Mouse (Mus musculus) stomach, embryonic 14.5 days (tissue): Measurements from ENCODE around the gene Engase. TPM values are rescaled to one million over a fixed set of nuclear protein-coding genes. Genes with fewer than 3 reads are reported as not detected.

Experiments used
- ATAC-seq: fragments of 200-750 bp; cut with Nextera tagmentation; 2 replicates; pipeline ENCODE4 v1.8.0; 2017; ENCODE audit warnings: low read depth, moderate TSS enrichment; ENCODE audit not compliant: insufficient number of reproducible peaks, insufficient read depth, low FRiP score
- H3K27ac ChIP-seq: fragments of 300-500 bp; sonication (generic); 2 replicates; pipeline ENCODE4 v1.5.1; 2014; ENCODE audit warnings: mild to moderate bottlenecking, low read length, moderate library complexity, mixed read lengths
- H3K27me3 ChIP-seq: fragments of 300-500 bp; sonication (generic); 2 replicates; pipeline ENCODE4 v1.6.1; 2014; ENCODE audit warnings: low read length, control low read depth, mixed read lengths; ENCODE audit not compliant: control insufficient read depth, insufficient read depth
- H3K36me3 ChIP-seq: fragments of 300-500 bp; sonication (generic); 2 replicates; pipeline ENCODE4 v1.6.1; 2014; ENCODE audit warnings: mild to moderate bottlenecking, control low read depth, low read length, moderate library complexity, mixed read lengths; ENCODE audit not compliant: control insufficient read depth, insufficient read depth
- H3K4me1 ChIP-seq: fragments of 300-500 bp; sonication (generic); 2 replicates; pipeline ENCODE4 v1.6.1; 2014; ENCODE audit warnings: low read length, control low read depth, mixed read lengths; ENCODE audit not compliant: control insufficient read depth, insufficient read depth
- H3K4me2 ChIP-seq: fragments of 300-500 bp; sonication (generic); replicated peaks from 2 replicates; pipeline ENCODE4 v1.6.1; 2014; ENCODE audit warnings: low read depth, low read length, control low read depth
- H3K4me3 ChIP-seq: fragments of 300-500 bp; sonication (generic); 2 replicates; pipeline ENCODE4 v1.5.1; 2014; ENCODE audit warnings: low read depth, low read length, control low read depth
- H3K9ac ChIP-seq: fragments of 300-500 bp; sonication (generic); replicated peaks from 2 replicates; pipeline ENCODE4 v1.6.1; 2014; ENCODE audit warnings: low read depth, mild to moderate bottlenecking, control low read depth, low read length, moderate library complexity, mixed read lengths
- H3K9me3 ChIP-seq: fragments of 300-500 bp; sonication (generic); 2 replicates; pipeline ENCODE4 v1.6.1; 2016; ENCODE audit warnings: low read depth, low read length, control low read depth; ENCODE audit not compliant: control insufficient read depth
- WGBS: fragments of 180-500 bp; shearing (Covaris S2); extraction: QIAGEN DNeasy Blood & Tissue Kit; methylation state at CpG from one replicate; pipeline ENCODE4 v1.1.7; 2014; 5-methylcytosine and 5-hydroxymethylcytosine counted together
- polyA plus RNA-seq: library from polyadenylated mRNA; unstranded; fragments of >200 nt; fragmentation: Nextera tagmentation; extraction: Ambion mirVana; gene quantifications from 2 replicates; pipeline ENCODE4 v1.2.1, GENCODE M21; 2014

The Engase gene
- polyA plus RNA-seq, 1 experiment from 2014 or later: 7.0 TPM

- Histone ChIP-seq H3K36me3 (peaks cover 3% of the 10 kb centered on the region; the same call in 1 of the 2 replicates), H3K9me3 (no peaks in the 10 kb centered on the region), H3K4me2 (no peak overlapping the region), H3K9ac (no peak overlapping the region), H3K27ac (no peak overlapping the region), H3K27me3 (no peaks in the 10 kb centered on the region), H3K4me1 (0 out of 2 replicates have a peak, but pooled peaks cover 4% of the 10 kb centered on the region), H3K4me3 (no peak overlapping the region)
- ATAC-seq: no peak
- 72% methylated on average over 12 of the region's 12 CpGs for WGBS
Observed at GRCm38 (mm10) chr11:118488907-118489270, 12.3 kb downstream of the Engase start.

DNA sequence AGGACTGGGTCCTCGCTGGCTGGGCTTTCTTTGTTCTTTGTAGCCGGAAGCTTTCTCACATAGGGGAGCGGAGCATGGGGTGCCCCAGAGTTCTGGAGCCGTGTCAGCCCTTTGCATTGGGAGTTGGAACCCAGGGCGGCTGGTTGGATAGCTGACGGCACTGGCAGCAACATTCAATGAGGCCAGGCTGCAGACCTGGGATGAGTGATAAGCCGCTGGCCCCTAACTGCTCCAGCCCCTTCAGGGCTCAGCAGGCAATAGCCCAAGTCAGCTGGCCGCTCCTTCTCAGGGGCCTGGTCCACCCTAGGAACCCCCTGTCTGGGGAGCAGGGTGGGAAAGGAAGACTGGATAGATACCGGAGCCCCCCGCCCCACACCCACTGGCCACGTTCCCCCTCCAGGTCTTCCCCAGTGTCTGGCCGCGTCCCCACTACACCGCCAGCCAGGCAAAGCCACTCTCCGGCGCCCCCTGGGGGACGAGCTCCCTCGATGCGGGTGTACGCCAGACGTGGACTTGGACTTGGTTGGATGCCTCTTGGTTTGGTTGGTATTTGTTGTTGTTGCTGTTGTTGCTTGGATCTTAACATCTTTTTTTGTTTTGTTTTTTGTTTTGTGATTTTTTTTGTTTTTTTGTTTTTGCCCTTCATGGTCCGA lies 14.1 kb downstream of the Engase start:
- 21% methylated on average over 22 of the region's 22 CpGs for WGBS
- Histone ChIP-seq H3K4me1 (0 out of 2 replicates have a peak, but pooled peaks cover 4% of the 10 kb centered on the region), H3K27ac (no peak overlapping the region), H3K4me2 (peak overlapping the region; percentile 24), H3K9ac (no peak overlapping the region), H3K9me3 (no peaks in the 10 kb centered on the region), H3K27me3 (no peaks in the 10 kb centered on the region), H3K4me3 (no peak overlapping the region), H3K36me3 (peaks cover 3% of the 10 kb centered on the region; the same call in 1 of the 2 replicates)
- no peak for ATAC-seq

DNA sequence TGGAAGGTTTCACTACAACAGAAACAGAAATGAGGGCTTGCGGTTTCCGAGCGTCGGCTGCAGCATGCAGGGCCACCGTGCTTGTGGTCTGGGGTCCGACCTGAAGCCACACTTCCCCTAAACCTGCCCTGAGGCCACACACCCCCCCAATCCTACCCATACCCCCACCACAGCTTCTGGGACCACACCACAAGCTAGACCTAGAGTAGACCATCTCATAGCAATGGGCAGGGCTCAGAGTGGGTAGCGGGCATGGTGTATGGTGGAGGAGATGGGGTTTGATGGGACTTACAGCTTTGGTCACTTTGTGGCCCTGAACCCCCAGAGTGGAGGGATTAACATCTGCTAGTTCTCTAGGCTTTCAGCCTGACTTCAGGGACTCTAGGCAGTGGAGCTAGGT lies 14.6 kb downstream of the Engase start:
- Histone ChIP-seq H3K36me3 (peaks cover 3% of the 10 kb centered on the region; the same call in 1 of the 2 replicates), H3K4me2 (no peak overlapping the region), H3K4me1 (0 out of 2 replicates have a peak, but pooled peaks cover 4% of the 10 kb centered on the region), H3K27ac (no peak overlapping the region), H3K9me3 (no peaks in the 10 kb centered on the region), H3K9ac (no peak overlapping the region), H3K4me3 (no peak overlapping the region), H3K27me3 (no peaks in the 10 kb centered on the region)
- ATAC-seq: no peak
- WGBS: 88% methylated on average over 7 of the region's 7 CpGs

- no peak for ATAC-seq
- H3K36me3 ChIP-seq: no peaks in the 10 kb centered on the region
- no peak overlapping the region for H3K4me3 ChIP-seq
- H3K27me3 ChIP-seq: no peaks in the 10 kb centered on the region
- H3K9ac ChIP-seq: no peak overlapping the region
- 65% methylated on average over 2 of the region's 2 CpGs for WGBS
- 0 out of 2 replicates have a peak, but pooled peaks cover 4% of the 10 kb centered on the region for H3K4me1 ChIP-seq
- H3K9me3 ChIP-seq: no peaks in the 10 kb centered on the region
- H3K27ac ChIP-seq: no peak overlapping the region
- no peak overlapping the region for H3K4me2 ChIP-seq
Observed at GRCm38 (mm10) chr11:118493458-118493857, 16.8 kb downstream of the Engase start.

DNA sequence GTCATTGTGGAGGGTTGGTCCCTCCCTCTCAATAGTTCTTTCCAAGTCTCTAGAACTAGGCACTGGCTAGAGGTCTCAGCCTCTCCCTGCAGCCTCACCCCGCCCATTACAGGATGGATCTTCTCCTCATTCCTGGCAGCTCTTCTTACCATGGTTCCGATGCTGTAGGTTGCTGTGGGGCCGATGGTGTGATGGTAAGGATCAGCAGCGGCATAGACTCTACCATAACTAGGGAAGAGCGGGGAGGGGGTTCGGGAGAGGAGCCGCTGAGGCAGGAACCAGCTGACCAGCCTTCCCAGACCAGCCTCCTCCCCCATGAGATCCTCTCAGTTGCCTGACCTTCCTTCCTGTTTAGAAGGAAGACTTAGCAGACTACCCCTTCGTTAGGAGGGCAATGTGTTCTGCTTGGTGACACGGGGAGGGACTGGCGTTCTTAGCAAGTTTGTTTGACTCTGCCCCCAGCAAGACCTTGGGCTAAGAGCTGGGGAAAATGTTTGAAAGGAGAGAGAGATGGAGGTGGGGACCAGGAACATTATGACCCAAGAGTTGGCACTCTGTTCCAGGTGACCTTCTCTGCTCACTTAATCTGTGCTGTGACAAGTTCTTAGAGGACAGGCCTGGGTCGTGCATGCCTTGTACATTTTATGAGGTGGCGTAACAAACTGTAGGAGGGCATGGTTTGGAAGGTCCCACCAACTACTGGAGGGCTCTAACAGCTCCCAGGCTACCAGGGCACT lies 17.5 kb downstream of the Engase start:
- WGBS: 74% methylated on average over 12 of the region's 12 CpGs
- Histone ChIP-seq H3K4me2 (no peak overlapping the region), H3K9ac (no peak overlapping the region), H3K4me1 (0 out of 2 replicates have a peak, but pooled peaks cover 4% of the 10 kb centered on the region), H3K27ac (no peak overlapping the region), H3K36me3 (no peaks in the 10 kb centered on the region), H3K4me3 (no peak overlapping the region), H3K9me3 (no peaks in the 10 kb centered on the region), H3K27me3 (no peaks in the 10 kb centered on the region)
- ATAC-seq: no peak

DNA sequence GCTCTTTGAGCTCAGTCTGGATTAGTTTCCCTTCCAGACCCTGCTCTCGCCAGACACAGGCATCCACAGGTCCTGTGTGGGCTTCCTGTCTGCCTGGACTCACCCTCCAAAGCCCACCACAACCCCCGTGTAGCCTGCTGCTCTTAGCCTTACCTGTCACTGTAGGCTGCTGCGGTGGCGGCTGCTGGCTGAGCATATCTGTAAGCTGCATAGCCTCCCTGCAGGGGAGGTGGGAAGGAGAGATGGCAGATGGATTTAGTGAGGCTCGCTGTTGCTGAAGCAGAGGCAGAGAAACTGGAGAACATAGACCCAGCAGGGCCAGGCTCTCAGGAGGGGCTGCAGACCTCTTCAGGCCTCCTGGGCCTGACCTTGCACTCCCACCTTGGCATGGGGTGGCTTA lies 18.4 kb downstream of the Engase start:
- H3K9ac ChIP-seq: no peak overlapping the region
- H3K9me3 ChIP-seq: no peaks in the 10 kb centered on the region
- H3K36me3 ChIP-seq: no peaks in the 10 kb centered on the region
- H3K27me3 ChIP-seq: no peaks in the 10 kb centered on the region
- ATAC-seq: no peak
- no peak overlapping the region for H3K4me2 ChIP-seq
- H3K4me1 ChIP-seq: 0 out of 2 replicates have a peak, but pooled peaks cover 4% of the 10 kb centered on the region
- H3K27ac ChIP-seq: no peak overlapping the region
- 39% methylated on average over 5 of the region's 5 CpGs for WGBS
- H3K4me3 ChIP-seq: no peak overlapping the region

DNA sequence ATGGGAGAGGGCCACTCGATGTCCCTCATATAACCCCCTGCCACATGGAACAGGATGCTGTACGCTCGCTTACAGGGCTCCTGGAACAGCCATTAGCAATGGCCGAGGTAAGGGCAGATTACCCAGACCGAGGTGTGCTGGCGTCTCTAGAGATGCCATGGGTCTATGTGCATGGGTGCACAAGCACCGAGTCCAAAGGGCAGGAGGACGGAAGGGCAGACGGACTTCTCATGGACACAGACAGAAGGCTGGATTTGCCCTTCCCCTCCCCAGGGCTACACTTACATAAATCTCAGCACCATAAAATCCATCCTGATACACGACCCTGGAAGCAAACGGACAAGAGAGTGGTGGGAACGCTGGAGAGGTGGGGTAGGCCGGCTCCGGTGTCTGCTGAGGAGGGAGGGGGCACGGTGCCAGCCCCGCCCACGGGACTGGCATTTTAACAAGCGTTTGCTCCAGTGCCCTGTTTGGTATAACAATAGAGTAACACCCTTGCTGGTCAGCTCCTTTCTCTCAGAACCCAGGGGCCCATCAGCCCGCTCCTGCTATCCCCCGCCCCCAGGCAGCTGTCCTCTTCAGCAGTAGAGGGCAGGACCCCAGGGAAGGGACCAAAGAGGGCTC lies 19.5 kb downstream of the Engase start:
- H3K4me2 ChIP-seq: no peak overlapping the region
- ATAC-seq: no peak

GRCm38 (mm10) chr11:118502990-118503389 lies 26.4 kb downstream of the Engase start:
- Histone ChIP-seq H3K9me3 (no peaks in the 10 kb centered on the region), H3K4me1 (no peaks in the 10 kb centered on the region), H3K27ac (no peak overlapping the region), H3K27me3 (peaks cover 8% of the 10 kb centered on the region; the same call in 1 of the 2 replicates), H3K9ac (no peak overlapping the region), H3K4me3 (no peak overlapping the region), H3K36me3 (no peaks in the 10 kb centered on the region), H3K4me2 (0 out of 2 replicates have a peak overlapping the region, but pooled peaks have one; percentile 14)
- 52% methylated on average over 6 of the region's 6 CpGs for WGBS
- no peak for ATAC-seq

More for the DNA sequence above, 19.5 kb downstream of the Engase start:
- Histone ChIP-seq H3K9me3 (no peaks in the 10 kb centered on the region), H3K4me1 (0 out of 2 replicates have a peak, but pooled peaks cover 4% of the 10 kb centered on the region), H3K9ac (no peak overlapping the region), H3K27ac (no peak overlapping the region), H3K4me3 (no peak overlapping the region), H3K36me3 (no peaks in the 10 kb centered on the region), H3K27me3 (no peaks in the 10 kb centered on the region)
- WGBS: 60% methylated on average over 20 of the region's 20 CpGs
